Mouse (Mus musculus) hindbrain, embryonic 11.5 days (tissue): ENCODE results near the gene Taok1. TPM values are rescaled to one million over a fixed set of nuclear protein-coding genes. Genes with fewer than 3 reads are reported as not detected.
A peak's percentile ranks its signal among the peaks of the same experiment; 100 is the strongest.

Source experiments
- ATAC-seq: fragments of 200-750 bp; cut with Nextera tagmentation; 2 replicates; pipeline ENCODE4 v1.8.0; 2017; ENCODE audit warnings: mild to moderate bottlenecking, moderate TSS enrichment, moderate library complexity; ENCODE audit not compliant: low FRiP score
- DNase-seq: peaks from one replicate; pipeline ENCODE4 v3.0.0-alpha.2; 2015; ENCODE audit warnings: low spot score
- H3K27ac ChIP-seq: fragments of 300-500 bp; sonication (generic); 2 replicates; pipeline ENCODE4 v1.5.1; 2014; ENCODE audit warnings: mild to moderate bottlenecking, low read depth, low read length
- H3K27me3 ChIP-seq: fragments of 300-500 bp; sonication (generic); 2 replicates; pipeline ENCODE4 v1.6.1; 2014; ENCODE audit warnings: mild to moderate bottlenecking, low read length, moderate library complexity, mixed read lengths; ENCODE audit not compliant: control insufficient read depth, insufficient read depth
- H3K36me3 ChIP-seq: fragments of 300-500 bp; sonication (generic); 2 replicates; pipeline ENCODE4 v1.6.1; 2014; ENCODE audit warnings: mild to moderate bottlenecking, low read length, moderate library complexity, mixed read lengths; ENCODE audit not compliant: control insufficient read depth, insufficient read depth
- H3K4me1 ChIP-seq: fragments of 300-500 bp; sonication (generic); replicated peaks from 2 replicates; pipeline ENCODE4 v1.6.1; 2014; ENCODE audit warnings: low read length, mixed read lengths; ENCODE audit not compliant: control insufficient read depth, insufficient read depth
- H3K4me2 ChIP-seq: fragments of 300-500 bp; sonication (generic); replicated peaks from 2 replicates; pipeline ENCODE4 v1.6.1; 2014; ENCODE audit warnings: mild to moderate bottlenecking, low read depth, low read length
- H3K4me3 ChIP-seq: fragments of 300-500 bp; sonication (generic); 2 replicates; pipeline ENCODE4 v1.5.1; 2014; ENCODE audit warnings: low read depth, low read length
- H3K9ac ChIP-seq: fragments of 300-500 bp; sonication (generic); 2 replicates; pipeline ENCODE4 v1.6.1; 2014; ENCODE audit warnings: low read depth, low read length
- H3K9me3 ChIP-seq: fragments of 300-500 bp; sonication (generic); 2 replicates; pipeline ENCODE4 v1.6.1; 2016; ENCODE audit warnings: low read length; ENCODE audit not compliant: control insufficient read depth
- WGBS: fragments of 180-500 bp; shearing (Covaris S2); extraction: QIAGEN DNeasy Blood & Tissue Kit; methylation state at CpG from one replicate; pipeline ENCODE4 v1.1.7; 2014; 5-methylcytosine and 5-hydroxymethylcytosine counted together
- polyA plus RNA-seq: library from polyadenylated mRNA; unstranded; fragments of >200 nt; fragmentation: Nextera tagmentation; extraction: Ambion mirVana; gene quantifications from 2 replicates; pipeline ENCODE4 v1.2.1, GENCODE M21; 2014

Taok1 gene
- polyA plus RNA-seq, 1 experiment from 2014 or later = 26.3 TPM

DNA sequence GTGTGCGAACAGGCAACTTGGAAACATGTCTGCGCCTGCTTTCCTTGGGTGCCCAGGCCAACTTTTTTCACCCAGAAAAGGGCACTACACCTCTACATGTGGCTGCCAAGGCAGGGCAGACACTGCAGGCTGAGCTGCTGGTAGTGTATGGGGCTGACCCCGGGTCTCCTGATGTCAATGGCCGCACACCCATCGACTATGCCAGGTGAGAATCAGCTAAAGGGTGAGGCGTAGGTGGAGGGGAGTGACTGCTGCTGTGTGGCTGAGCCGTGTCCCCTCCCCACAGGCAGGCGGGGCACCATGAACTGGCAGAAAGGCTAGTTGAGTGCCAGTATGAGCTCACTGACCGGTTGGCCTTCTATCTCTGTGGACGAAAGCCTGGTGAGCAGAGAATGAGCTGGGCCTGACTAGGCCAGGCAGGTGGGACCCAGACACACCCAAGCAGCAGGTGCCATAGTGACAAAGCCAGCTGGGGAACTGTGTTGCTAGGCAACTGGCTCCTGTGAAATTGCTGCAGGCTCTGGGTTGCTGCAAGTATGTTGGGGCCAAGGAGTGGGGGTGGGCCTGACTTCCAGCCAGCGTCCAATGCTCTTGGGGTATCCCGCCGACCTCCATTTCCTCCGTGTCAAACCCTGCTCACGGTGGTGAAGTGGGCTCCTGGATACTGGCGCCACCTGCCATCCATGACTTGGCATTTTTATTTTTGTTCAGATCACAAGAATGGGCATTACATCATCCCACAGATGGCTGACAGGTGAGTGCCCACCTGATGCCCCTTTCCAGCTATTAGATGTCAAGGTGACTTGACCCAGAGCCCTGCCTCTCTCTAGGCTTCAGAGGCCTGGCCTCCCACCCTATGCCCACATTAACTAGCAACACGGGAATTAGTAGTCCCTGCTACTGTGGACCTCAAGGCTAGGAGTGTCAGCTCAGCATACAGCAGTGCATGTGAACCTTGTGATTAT is 107.0 kb downstream of the Taok1 start:
- Histone ChIP-seq H3K27ac (no peak overlapping the region), H3K4me2 (no peak overlapping the region), H3K4me1 (peaks cover 5% of the 10 kb centered on the region), H3K4me3 (no peak overlapping the region), H3K36me3 (peaks cover 15% of the 10 kb centered on the region; the same call in 1 of the 2 replicates), H3K9ac (no peak overlapping the region), H3K9me3 (no peaks in the 10 kb centered on the region), H3K27me3 (no peaks in the 10 kb centered on the region)
- no peak for ATAC-seq
- DNase-seq = no peak
- 85% methylated on average over 17 of the region's 17 CpGs for WGBS

GRCm38 (mm10) chr11:77499354-77499753 is 108.3 kb downstream of the Taok1 start:
- DNase-seq (no peak), ATAC-seq (no peak)
- H3K27me3 ChIP-seq = no peaks in the 10 kb centered on the region
- no peaks in the 10 kb centered on the region for H3K9me3 ChIP-seq
- WGBS = 89% methylated on average over 7 of the region's 7 CpGs
- no peak overlapping the region for H3K4me3 ChIP-seq
- no peak overlapping the region for H3K27ac ChIP-seq
- H3K9ac ChIP-seq = no peak overlapping the region
- peaks cover 4% of the 10 kb centered on the region; the same call in 1 of the 2 replicates for H3K36me3 ChIP-seq
- no peak overlapping the region for H3K4me2 ChIP-seq
- peaks cover 10% of the 10 kb centered on the region for H3K4me1 ChIP-seq

DNA sequence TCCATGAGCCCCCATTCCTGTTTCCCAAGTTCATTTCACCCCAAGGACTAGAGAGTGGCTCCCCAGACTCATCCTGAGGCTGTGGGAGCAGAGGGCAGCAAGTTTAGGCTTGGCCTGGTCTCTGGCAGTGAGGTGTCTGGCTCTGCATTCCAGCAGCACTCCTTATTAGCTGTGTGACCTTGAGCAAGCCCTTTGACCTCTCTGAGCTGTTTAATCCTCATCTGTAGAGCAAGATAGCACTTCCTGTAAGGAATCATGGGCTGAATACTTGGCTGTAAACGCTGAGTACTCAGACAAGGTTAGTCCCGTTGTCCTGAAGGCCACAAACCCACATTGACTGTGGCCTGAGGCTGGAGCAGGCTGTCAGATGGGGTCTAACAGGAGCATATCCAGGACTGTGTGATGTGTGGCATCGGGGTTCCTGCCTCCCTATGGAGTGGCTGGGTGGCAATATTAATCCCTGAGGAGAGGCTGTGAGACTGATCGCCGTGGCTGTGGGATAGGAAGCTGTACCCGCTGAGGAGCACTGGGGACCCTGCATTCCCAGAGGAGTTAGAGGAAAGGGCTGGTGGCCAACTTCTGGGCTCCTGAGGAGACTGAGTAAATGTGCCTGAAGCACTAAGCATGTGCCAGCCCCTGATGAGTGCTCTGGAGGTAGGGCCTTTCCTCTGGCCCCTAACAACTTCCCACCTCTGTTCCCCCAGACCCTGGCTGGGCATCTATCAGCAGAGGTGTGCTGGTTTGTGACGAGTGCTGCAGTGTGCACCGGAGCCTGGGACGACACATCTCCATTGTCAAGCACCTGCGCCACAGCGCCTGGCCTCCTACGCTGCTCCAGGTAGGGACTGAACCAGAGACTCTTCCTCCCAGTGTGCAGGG is 109.1 kb downstream of the Taok1 start:
- Histone ChIP-seq H3K4me1 (peaks cover 10% of the 10 kb centered on the region), H3K4me3 (no peak overlapping the region), H3K9ac (no peak overlapping the region), H3K27ac (no peak overlapping the region), H3K4me2 (no peak overlapping the region), H3K27me3 (no peaks in the 10 kb centered on the region), H3K9me3 (no peaks in the 10 kb centered on the region), H3K36me3 (0 out of 2 replicates have a peak, but pooled peaks cover 2% of the 10 kb centered on the region)
- no peak for ATAC-seq
- WGBS = 71% methylated on average over 12 of the region's 12 CpGs
- DNase-seq = no peak

DNA sequence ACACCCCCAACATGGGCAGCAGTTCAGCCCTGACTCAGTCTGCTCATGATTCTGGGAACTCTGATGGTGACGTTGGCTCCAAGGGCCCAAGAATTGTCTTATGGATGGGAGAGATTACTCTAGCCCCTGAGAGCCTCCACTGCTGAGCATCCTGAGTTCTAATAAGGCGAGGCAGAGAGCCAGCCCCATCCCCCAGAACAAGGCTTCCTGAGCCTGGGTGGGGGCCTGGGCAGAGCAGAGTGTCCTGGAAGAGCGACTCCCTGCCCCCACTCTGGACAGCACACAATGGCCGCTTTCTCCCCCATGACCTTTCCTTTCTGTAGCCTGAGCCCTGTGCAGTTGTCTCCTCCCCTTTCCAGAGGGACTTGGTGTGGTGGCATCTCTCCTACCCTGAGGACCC is 109.8 kb downstream of the Taok1 start:
- no peaks in the 10 kb centered on the region for H3K27me3 ChIP-seq
- no peak overlapping the region for H3K27ac ChIP-seq
- H3K4me2 ChIP-seq = no peak overlapping the region
- H3K4me3 ChIP-seq = no peak overlapping the region
- no peak for DNase-seq
- H3K36me3 ChIP-seq = no peaks in the 10 kb centered on the region
- H3K9me3 ChIP-seq = no peaks in the 10 kb centered on the region
- no peak overlapping the region for H3K9ac ChIP-seq
- no peak for ATAC-seq
- WGBS = 20% methylated on average over 4 of the region's 4 CpGs
- peaks cover 10% of the 10 kb centered on the region for H3K4me1 ChIP-seq

- Histone ChIP-seq H3K4me3 (no peak overlapping the region), H3K9ac (no peak overlapping the region), H3K27me3 (no peaks in the 10 kb centered on the region), H3K4me2 (peak overlapping the region; percentile 8; the same call in 1 of the 2 replicates), H3K27ac (peak overlapping the region; percentile 42; the same call in 1 of the 2 replicates), H3K36me3 (no peaks in the 10 kb centered on the region), H3K9me3 (no peaks in the 10 kb centered on the region), H3K4me1 (peaks cover 10% of the 10 kb centered on the region)
- WGBS = 4% methylated on average over 6 of the region's 6 CpGs
- no peak for ATAC-seq
- peak; percentile 84 for DNase-seq
Measured at GRCm38 (mm10) chr11:77497341-77497756, 110.3 kb downstream of the Taok1 start.

GRCm38 (mm10) chr11:77495507-77495906 is 112.1 kb downstream of the Taok1 start:
- ATAC-seq = no peak
- DNase-seq = no peak
- Histone ChIP-seq H3K27ac (no peak overlapping the region), H3K9ac (no peak overlapping the region), H3K4me3 (no peak overlapping the region), H3K4me1 (peaks cover 17% of the 10 kb centered on the region), H3K4me2 (no peak overlapping the region), H3K9me3 (no peaks in the 10 kb centered on the region), H3K27me3 (no peaks in the 10 kb centered on the region), H3K36me3 (no peaks in the 10 kb centered on the region)

- 74% methylated on average over 6 of the region's 6 CpGs for WGBS
- Histone ChIP-seq H3K4me3 (peak overlapping the region; percentile 74; the same call in 1 of the 2 replicates), H3K4me1 (peaks cover 21% of the 10 kb centered on the region), H3K36me3 (no peaks in the 10 kb centered on the region), H3K27ac (no peak overlapping the region), H3K27me3 (no peaks in the 10 kb centered on the region), H3K9me3 (no peaks in the 10 kb centered on the region), H3K9ac (peak overlapping the region; percentile 93), H3K4me2 (peak overlapping the region; percentile 84)
- ATAC-seq (no peak), DNase-seq (no peak)
Measured at GRCm38 (mm10) chr11:77494782-77495181, 112.8 kb downstream of the Taok1 start.

DNA sequence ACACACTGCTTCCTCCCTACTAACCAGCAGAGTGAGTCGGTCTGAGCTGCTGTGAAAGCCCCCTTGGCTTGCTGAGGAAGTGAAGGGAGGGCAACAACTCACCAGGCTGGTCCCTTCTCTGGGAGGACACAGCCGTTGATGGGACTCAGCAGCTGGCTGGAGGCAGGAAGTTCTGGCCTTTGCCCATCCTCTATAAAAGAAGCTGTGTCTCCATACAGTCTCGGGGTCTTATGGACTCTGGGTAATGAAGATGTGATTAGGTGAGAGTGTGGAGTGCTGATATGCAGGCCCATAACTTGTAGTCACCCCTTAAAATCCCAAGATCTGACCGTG is 113.3 kb downstream of the Taok1 start:
- DNase-seq (no peak), ATAC-seq (no peak)
- no peaks in the 10 kb centered on the region for H3K36me3 ChIP-seq
- WGBS = 36% methylated on average over 4 of the region's 4 CpGs
- H3K27me3 ChIP-seq = no peaks in the 10 kb centered on the region
- peak overlapping the region; percentile 74 for H3K4me3 ChIP-seq
- peak overlapping the region; percentile 84 for H3K4me2 ChIP-seq
- no peaks in the 10 kb centered on the region for H3K9me3 ChIP-seq
- peaks cover 21% of the 10 kb centered on the region for H3K4me1 ChIP-seq
- peak overlapping the region; percentile 88; the same call in 1 of the 2 replicates for H3K27ac ChIP-seq
- peak overlapping the region; percentile 93 for H3K9ac ChIP-seq
